Mouse (Mus musculus) hindbrain, embryonic 11.5 days (tissue): Measurements from ENCODE around the gene Foxb1. TPM values are rescaled to one million over a fixed set of nuclear protein-coding genes. Genes with fewer than 3 reads are reported as not detected.
A peak's percentile ranks its signal among the peaks of the same experiment; 100 is the strongest.

Source experiments
- ATAC-seq: fragments of 200-750 bp; cut with Nextera tagmentation; 2 replicates; pipeline ENCODE4 v1.8.0; 2017; ENCODE audit warnings: mild to moderate bottlenecking, moderate TSS enrichment, moderate library complexity; ENCODE audit not compliant: low FRiP score
- DNase-seq: peaks from one replicate; pipeline ENCODE4 v3.0.0-alpha.2; 2015; ENCODE audit warnings: low spot score
- H3K27ac ChIP-seq: fragments of 300-500 bp; sonication (generic); 2 replicates; pipeline ENCODE4 v1.5.1; 2014; ENCODE audit warnings: mild to moderate bottlenecking, low read depth, low read length
- H3K27me3 ChIP-seq: fragments of 300-500 bp; sonication (generic); 2 replicates; pipeline ENCODE4 v1.6.1; 2014; ENCODE audit warnings: mild to moderate bottlenecking, low read length, moderate library complexity, mixed read lengths; ENCODE audit not compliant: control insufficient read depth, insufficient read depth
- H3K36me3 ChIP-seq: fragments of 300-500 bp; sonication (generic); 2 replicates; pipeline ENCODE4 v1.6.1; 2014; ENCODE audit warnings: mild to moderate bottlenecking, low read length, moderate library complexity, mixed read lengths; ENCODE audit not compliant: control insufficient read depth, insufficient read depth
- H3K4me1 ChIP-seq: fragments of 300-500 bp; sonication (generic); replicated peaks from 2 replicates; pipeline ENCODE4 v1.6.1; 2014; ENCODE audit warnings: low read length, mixed read lengths; ENCODE audit not compliant: control insufficient read depth, insufficient read depth
- H3K4me2 ChIP-seq: fragments of 300-500 bp; sonication (generic); replicated peaks from 2 replicates; pipeline ENCODE4 v1.6.1; 2014; ENCODE audit warnings: mild to moderate bottlenecking, low read depth, low read length
- H3K4me3 ChIP-seq: fragments of 300-500 bp; sonication (generic); 2 replicates; pipeline ENCODE4 v1.5.1; 2014; ENCODE audit warnings: low read depth, low read length
- H3K9ac ChIP-seq: fragments of 300-500 bp; sonication (generic); 2 replicates; pipeline ENCODE4 v1.6.1; 2014; ENCODE audit warnings: low read depth, low read length
- H3K9me3 ChIP-seq: fragments of 300-500 bp; sonication (generic); 2 replicates; pipeline ENCODE4 v1.6.1; 2016; ENCODE audit warnings: low read length; ENCODE audit not compliant: control insufficient read depth
- WGBS: fragments of 180-500 bp; shearing (Covaris S2); extraction: QIAGEN DNeasy Blood & Tissue Kit; methylation state at CpG from one replicate; pipeline ENCODE4 v1.1.7; 2014; 5-methylcytosine and 5-hydroxymethylcytosine counted together
- polyA plus RNA-seq: library from polyadenylated mRNA; unstranded; fragments of >200 nt; fragmentation: Nextera tagmentation; extraction: Ambion mirVana; gene quantifications from 2 replicates; pipeline ENCODE4 v1.2.1, GENCODE M21; 2014

Foxb1 gene
- polyA plus RNA-seq, 1 experiment from 2014 or later = 3.1 TPM

DNA sequence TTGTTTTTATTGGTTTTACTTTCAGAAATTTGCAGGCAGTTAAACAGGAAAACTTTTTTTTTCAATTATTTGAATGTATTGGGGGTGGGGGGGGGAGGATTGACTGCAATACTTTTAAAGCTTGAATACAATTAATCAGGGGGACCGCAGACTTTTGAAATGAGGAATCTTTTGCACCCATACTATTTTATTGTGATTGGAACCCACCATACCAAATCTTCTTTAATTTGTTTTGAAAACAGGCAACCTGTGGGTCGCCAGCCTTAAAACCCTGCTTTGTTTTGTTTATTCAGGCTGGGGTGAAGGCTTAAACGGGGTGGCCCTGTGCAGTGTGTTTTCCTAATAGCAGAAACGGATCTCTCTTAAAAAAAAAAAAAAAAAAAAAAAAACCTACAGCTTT is 6.2 kb upstream of the Foxb1 start:
- H3K4me1 ChIP-seq = peaks cover 26% of the 10 kb centered on the region
- no peak overlapping the region for H3K4me3 ChIP-seq
- no peak overlapping the region for H3K9ac ChIP-seq
- H3K4me2 ChIP-seq = no peak overlapping the region; the same call in 1 of the 2 replicates
- no peaks in the 10 kb centered on the region for H3K36me3 ChIP-seq
- peaks cover 66% of the 10 kb centered on the region for H3K27me3 ChIP-seq
- peak; percentile 43 for DNase-seq
- no peaks in the 10 kb centered on the region for H3K9me3 ChIP-seq
- ATAC-seq = no peak
- 2% methylated on average over 4 of the region's 4 CpGs for WGBS
- H3K27ac ChIP-seq = no peak overlapping the region

DNA sequence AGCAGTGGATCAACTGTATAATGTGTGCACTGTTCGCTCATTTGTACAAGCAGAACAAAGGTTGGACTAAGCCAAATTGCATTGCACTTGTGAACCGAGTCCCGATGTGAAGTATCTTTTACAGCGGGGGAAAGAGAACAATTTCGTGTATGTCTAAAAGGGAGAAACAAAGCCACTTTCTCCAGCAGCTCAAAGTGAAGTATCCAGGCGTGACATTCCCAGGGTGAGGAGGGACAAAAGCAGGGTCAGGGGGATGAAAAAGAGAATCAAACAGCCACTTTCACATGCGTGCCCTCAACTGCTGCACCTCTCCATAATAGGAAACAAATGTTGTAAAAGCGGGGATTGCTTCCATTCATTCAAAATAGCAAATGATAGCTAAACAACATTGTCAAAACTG is 5.6 kb upstream of the Foxb1 start:
- H3K4me1 ChIP-seq = peaks cover 26% of the 10 kb centered on the region
- no peak overlapping the region for H3K9ac ChIP-seq
- H3K4me2 ChIP-seq = no peak overlapping the region; the same call in 1 of the 2 replicates
- no peaks in the 10 kb centered on the region for H3K9me3 ChIP-seq
- H3K27me3 ChIP-seq = peaks cover 67% of the 10 kb centered on the region
- peak; percentile 50; the same call in 1 of the 2 replicates for ATAC-seq
- H3K4me3 ChIP-seq = no peak overlapping the region
- under 1% methylated on average over 8 of the region's 8 CpGs for WGBS
- no peak overlapping the region for H3K27ac ChIP-seq
- peak; percentile 78 for DNase-seq
- H3K36me3 ChIP-seq = no peaks in the 10 kb centered on the region

DNA sequence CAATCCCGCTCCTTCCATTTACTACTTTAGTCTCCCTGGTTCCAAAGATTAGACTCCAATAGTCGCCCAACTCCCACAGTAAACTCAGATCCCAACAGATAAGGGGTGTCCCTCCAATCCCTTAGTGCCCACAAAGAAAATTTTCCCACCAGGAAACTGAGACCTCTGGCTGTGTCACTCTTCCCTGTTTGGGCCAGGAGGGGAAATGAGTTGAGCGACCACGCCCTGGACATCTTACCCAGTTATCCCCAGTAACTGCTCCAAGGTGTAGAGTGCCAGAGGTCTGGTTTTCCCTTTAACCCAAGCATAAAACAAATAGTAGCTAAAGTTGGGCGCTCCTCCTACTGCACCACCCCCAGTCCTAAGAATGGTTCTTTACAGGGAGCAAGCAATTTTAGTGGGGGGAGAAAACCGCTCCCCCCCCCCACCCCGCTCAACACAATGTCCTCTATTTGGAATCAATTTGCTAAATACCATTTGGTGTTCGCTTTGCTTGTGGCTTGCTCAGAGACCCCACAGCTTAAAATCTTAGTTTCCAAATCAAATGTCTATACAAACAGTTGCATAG is 4.8 kb upstream of the Foxb1 start:
- Histone ChIP-seq H3K9ac (no peak overlapping the region), H3K4me1 (peaks cover 30% of the 10 kb centered on the region), H3K4me3 (peak overlapping the region; percentile 21), H3K36me3 (no peaks in the 10 kb centered on the region), H3K9me3 (no peaks in the 10 kb centered on the region), H3K27ac (no peak overlapping the region), H3K4me2 (peak overlapping the region; percentile 56), H3K27me3 (peaks cover 71% of the 10 kb centered on the region)
- 3% methylated on average over 8 of the region's 8 CpGs for WGBS
- DNase-seq = no peak
- no peak for ATAC-seq

DNA sequence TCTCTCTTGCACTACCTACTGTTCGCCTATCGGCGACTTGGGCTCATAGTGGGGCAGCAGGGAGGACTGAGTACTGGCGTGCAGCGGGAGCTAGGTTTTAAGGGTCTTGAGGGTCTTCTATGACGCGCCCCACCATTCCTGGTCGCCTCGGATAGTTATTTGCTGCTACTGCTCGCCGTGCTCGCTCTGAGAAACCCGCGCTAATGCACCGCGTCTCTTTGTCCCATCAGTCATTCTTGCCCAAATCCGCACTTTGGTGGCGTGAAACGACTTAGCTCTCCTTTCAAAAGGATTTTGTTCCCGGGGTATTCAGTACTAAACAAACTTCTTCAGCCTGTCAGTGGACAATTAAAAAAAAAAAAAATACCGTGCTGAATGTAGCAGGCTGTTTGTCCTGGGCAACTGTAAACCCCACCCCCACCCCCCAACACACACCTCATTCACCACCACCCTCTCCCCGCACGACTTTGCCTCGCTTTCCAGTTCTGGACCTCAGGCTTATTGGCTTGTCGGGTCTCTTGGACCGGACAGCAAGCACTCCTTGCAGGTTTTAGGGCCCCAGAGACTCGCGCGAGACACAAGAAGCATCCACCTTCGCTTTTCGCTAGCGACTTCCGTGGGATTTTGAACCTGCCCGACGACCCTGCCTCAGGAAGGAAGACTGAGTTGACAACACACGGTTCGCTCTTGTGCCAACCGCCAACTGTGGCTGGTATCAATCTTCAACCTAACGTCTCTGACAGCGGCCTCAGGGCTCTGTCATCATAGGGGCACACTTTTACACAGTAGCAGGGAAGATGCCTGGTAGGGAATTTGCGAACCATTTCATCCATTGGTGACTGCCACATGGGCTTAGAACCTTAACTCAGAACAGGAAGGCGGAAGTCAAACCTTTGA is 4.1 kb upstream of the Foxb1 start:
- DNase-seq (peak; percentile 66), ATAC-seq (no peak)
- peak overlapping the region; percentile 21 for H3K4me3 ChIP-seq
- H3K4me1 ChIP-seq = peaks cover 30% of the 10 kb centered on the region
- peak overlapping the region; percentile 56 for H3K4me2 ChIP-seq
- no peaks in the 10 kb centered on the region for H3K36me3 ChIP-seq
- 1% methylated on average over 42 of the region's 42 CpGs for WGBS
- H3K27ac ChIP-seq = no peak overlapping the region
- H3K9me3 ChIP-seq = no peaks in the 10 kb centered on the region
- peaks cover 71% of the 10 kb centered on the region for H3K27me3 ChIP-seq
- 0 out of 2 replicates have a peak overlapping the region, but pooled peaks have one; percentile 27 for H3K9ac ChIP-seq

DNA sequence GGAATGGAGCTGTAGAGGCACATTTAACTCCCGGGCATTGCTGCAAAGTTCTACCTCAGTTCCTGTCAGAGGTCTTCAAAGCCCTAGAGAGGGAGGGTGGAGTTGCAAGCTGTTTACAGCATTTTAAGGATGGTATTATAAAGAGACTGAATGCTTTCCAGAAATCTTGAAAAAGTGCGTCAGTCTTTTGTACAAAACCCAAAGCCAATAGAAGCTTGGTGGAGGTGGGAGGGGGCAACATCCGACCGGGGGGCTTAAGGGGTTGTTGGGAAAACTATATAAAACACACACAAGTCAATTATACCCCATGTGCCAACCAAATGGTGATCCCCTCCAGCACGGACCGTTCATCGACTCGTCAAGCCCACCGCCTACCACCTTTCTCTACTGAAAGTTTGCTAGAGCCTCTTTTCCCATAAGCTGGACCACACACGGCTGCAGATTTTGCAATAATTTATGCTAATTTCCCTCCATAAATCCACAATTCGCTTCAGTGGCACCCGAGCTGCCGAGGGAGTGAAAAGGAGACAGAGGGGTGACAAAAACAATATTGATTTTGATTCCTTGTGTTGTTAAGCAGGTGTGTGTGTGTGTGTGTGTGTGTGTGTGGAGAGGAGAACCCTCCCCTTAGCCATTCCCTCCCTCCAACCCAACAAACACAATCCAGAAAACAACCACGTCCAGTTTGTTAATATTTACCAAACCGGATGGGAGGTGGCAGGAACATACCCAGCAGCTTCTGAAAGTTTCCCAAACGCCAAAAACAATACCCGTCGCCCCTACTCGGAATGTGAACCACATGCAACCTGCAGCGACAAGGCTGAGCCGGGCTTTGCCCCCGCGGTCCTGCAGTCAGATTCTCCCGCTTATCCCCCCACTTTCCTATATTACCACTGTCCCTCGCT is 3.2 kb upstream of the Foxb1 start:
- 0 out of 2 replicates have a peak overlapping the region, but pooled peaks have one; percentile 27 for H3K9ac ChIP-seq
- no peaks in the 10 kb centered on the region for H3K9me3 ChIP-seq
- peaks cover 71% of the 10 kb centered on the region for H3K27me3 ChIP-seq
- H3K4me2 ChIP-seq = peak overlapping the region; percentile 56
- H3K36me3 ChIP-seq = no peaks in the 10 kb centered on the region
- H3K27ac ChIP-seq = no peak overlapping the region
- under 1% methylated on average over 25 of the region's 25 CpGs for WGBS
- H3K4me3 ChIP-seq = peak overlapping the region; percentile 21
- ATAC-seq = no peak
- H3K4me1 ChIP-seq = peaks cover 28% of the 10 kb centered on the region
- peak; percentile 68 for DNase-seq

DNA sequence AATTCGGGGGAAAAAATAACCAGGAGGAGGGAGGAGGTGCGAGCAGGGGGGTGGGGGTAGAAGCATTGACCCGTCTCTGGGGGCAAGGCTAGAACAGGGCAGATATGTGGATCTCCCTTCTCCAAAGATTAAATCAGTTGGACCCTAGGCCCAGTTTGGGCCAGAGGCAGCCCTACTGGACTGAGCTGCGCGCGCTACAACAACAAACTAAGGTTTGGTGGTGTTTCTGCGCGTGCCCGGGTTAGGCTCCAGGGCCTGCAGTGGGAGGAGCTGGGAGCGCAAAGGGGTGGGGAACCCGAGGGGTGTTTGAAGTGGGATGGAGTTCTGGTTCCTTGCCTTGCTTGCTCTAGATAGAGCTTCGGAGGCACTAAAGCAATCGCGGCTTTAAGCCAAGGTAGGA is 2.0 kb upstream of the Foxb1 start:
- H3K4me3 ChIP-seq = 0 out of 2 replicates have a peak overlapping the region, but pooled peaks have one; percentile 9
- no peak overlapping the region for H3K27ac ChIP-seq

DNA sequence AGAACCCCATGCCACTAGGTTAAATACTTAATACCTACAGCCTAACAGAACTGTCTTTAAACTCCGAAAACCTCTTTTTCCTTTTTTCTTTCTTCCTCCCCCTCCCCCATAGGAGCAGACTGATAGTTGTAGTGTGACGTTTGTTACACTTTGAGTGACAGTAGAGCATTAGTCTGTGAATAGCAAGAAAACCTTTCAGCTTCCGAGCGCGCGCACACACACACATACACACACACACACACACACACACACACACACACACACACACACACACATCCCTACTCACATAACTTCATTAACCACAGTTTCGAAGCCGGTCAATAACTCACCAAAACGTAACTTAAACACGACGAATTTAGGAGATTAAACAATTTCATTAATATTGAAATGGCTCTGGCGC is 1.5 kb upstream of the Foxb1 start:
- Histone ChIP-seq H3K36me3 (no peaks in the 10 kb centered on the region), H3K4me2 (peak overlapping the region; percentile 64), H3K27ac (no peak overlapping the region), H3K4me1 (peaks cover 24% of the 10 kb centered on the region), H3K9ac (no peak overlapping the region), H3K4me3 (peak overlapping the region; percentile 2; the same call in 1 of the 2 replicates), H3K9me3 (no peaks in the 10 kb centered on the region), H3K27me3 (peaks cover 61% of the 10 kb centered on the region)
- WGBS = 1% methylated on average over 12 of the region's 12 CpGs
- DNase-seq (peak; percentile 61), ATAC-seq (no peak)

More for the DNA sequence above, 2.0 kb upstream of the Foxb1 start:
- Histone ChIP-seq H3K4me1 (peaks cover 25% of the 10 kb centered on the region), H3K9me3 (no peaks in the 10 kb centered on the region), H3K36me3 (no peaks in the 10 kb centered on the region), H3K4me2 (peak overlapping the region; percentile 28), H3K9ac (no peak overlapping the region), H3K27me3 (peaks cover 65% of the 10 kb centered on the region)
- peak; percentile 71 for DNase-seq
- ATAC-seq = no peak
- 0% methylated on average over 14 of the region's 14 CpGs for WGBS

DNA sequence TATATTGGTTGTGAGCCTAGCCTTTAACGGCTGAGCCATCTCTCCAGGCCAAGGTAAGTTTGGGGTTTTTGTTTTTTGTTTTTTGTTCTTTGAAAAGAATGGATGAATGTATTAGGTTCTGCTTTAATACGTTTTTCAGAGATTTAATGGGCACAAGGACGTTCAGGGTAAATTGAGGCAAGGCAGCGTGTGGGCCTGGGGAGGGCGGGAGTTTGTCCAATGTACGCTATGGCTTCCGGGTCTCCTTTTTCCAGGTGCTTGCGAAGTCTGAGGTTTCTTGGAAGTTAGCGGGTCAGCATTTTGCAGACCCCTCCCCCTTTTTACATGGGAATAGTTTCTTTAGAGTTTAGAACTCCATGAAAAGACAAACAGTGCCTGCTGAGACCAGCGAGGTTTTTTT is 829 bp upstream of the Foxb1 start:
- Histone ChIP-seq H3K27me3 (peaks cover 61% of the 10 kb centered on the region), H3K9me3 (no peaks in the 10 kb centered on the region), H3K27ac (no peak overlapping the region), H3K9ac (no peak overlapping the region), H3K36me3 (no peaks in the 10 kb centered on the region), H3K4me1 (peaks cover 24% of the 10 kb centered on the region), H3K4me3 (peak overlapping the region; percentile 2; the same call in 1 of the 2 replicates), H3K4me2 (peak overlapping the region; percentile 64)
- WGBS = under 1% methylated on average over 10 of the region's 10 CpGs
- ATAC-seq = no peak
- DNase-seq = peak; percentile 30
